Mouse (Mus musculus): Measurements from ENCODE around the gene Emp3.
A peak's percentile ranks its signal among the peaks of the same experiment; 100 is the strongest.
"Not testable (repeated sequence)": the region's sequence is repeated elsewhere in the genome, so short reads cannot be mapped to it uniquely, and the experiment has no call there.

Emp3 gene

GRCm38 (mm10) chr7:45915011-45915410 lies 6.2 kb downstream of the Emp3 start:
- no peak for DNase-seq (ENCODE audit: low spot score)

- no peak for DNase-seq (ENCODE audit: low spot score)
These were observed 7.1 kb downstream of the Emp3 start for GRCm38 (mm10) chr7:45914067-45914466.

GRCm38 (mm10) chr7:45909145-45909544 lies 12.1 kb downstream of the Emp3 start:
- no peak for DNase-seq (ENCODE audit: low spot score)

GRCm38 (mm10) chr7:45908384-45908783 lies 12.8 kb downstream of the Emp3 start:
- DNase-seq (ENCODE audit: low spot score), result no peak

- no peak for DNase-seq (ENCODE audit: low spot score)
These were observed 14.6 kb downstream of the Emp3 start for GRCm38 (mm10) chr7:45906622-45907021.

- no peak for DNase-seq (ENCODE audit: low spot score)
These were observed 18.7 kb downstream of the Emp3 start for GRCm38 (mm10) chr7:45902481-45903002.

GRCm38 (mm10) chr7:45901562-45901961 lies 19.6 kb downstream of the Emp3 start:
- DNase-seq (ENCODE audit: low spot score), result no peak

GRCm38 (mm10) chr7:45898125-45898524 lies 23.1 kb downstream of the Emp3 start:
- DNase-seq (ENCODE audit: low spot score), result not testable (repeated sequence)

- DNase-seq (ENCODE audit: low spot score), result peak; percentile 62
These were observed 23.9 kb downstream of the Emp3 start for GRCm38 (mm10) chr7:45897258-45897757.

- DNase-seq (ENCODE audit: low spot score), result peak; percentile 95
These were observed 24.5 kb downstream of the Emp3 start, which contains the start of the genes Syngr4 and Tmem143 for GRCm38 (mm10) chr7:45896517-45897257. TSS of gene Syngr4 (minus strand) at chr7:45896714. TSS of gene Tmem143 (plus strand) at chr7:45896941.

GRCm38 (mm10) chr7:45895931-45896516 lies 25.2 kb downstream of the Emp3 start:
- DNase-seq (ENCODE audit: low spot score), result no peak

- DNase-seq (ENCODE audit: low spot score), result no peak
These were observed 28.6 kb downstream of the Emp3 start for GRCm38 (mm10) chr7:45892651-45893050.

GRCm38 (mm10) chr7:45887246-45887645 lies 34.0 kb downstream of the Emp3 start:
- DNase-seq (ENCODE audit: low spot score), result no peak

- DNase-seq (ENCODE audit: low spot score), result no peak
These were observed 40.2 kb downstream of the Emp3 start for GRCm38 (mm10) chr7:45881011-45881410.

- DNase-seq (ENCODE audit: low spot score), result no peak
These were observed 40.7 kb downstream of the Emp3 start for GRCm38 (mm10) chr7:45880531-45880930.

- not testable (repeated sequence) for DNase-seq (ENCODE audit: low spot score)
These were observed 42.9 kb downstream of the Emp3 start, which contains the start of gene Grin2d for GRCm38 (mm10) chr7:45878278-45878677. TSS of gene Grin2d (minus strand) at chr7:45878378.

- no peak for DNase-seq (ENCODE audit: low spot score)
These were observed 44.3 kb downstream of the Emp3 start for GRCm38 (mm10) chr7:45876895-45877294.

- DNase-seq (ENCODE audit: low spot score), result no peak
These were observed 47.9 kb downstream of the Emp3 start for GRCm38 (mm10) chr7:45873061-45873947.

- DNase-seq (ENCODE audit: low spot score), result peak; percentile 77
These were observed 48.6 kb downstream of the Emp3 start, which contains the start of gene Kdelr1 for GRCm38 (mm10) chr7:45872624-45873023. TSS of gene Kdelr1 (plus strand) at chr7:45872772.

GRCm38 (mm10) chr7:45870282-45871058 lies 50.7 kb downstream of the Emp3 start:
- no peak for DNase-seq (ENCODE audit: low spot score)

- no peak for DNase-seq (ENCODE audit: low spot score)
These were observed 51.4 kb downstream of the Emp3 start for GRCm38 (mm10) chr7:45869787-45870186.
